Mouse (Mus musculus) bone marrow, adult 2 months (tissue): ENCODE results near the gene Hoxb3. TPM values are rescaled to one million over a fixed set of nuclear protein-coding genes. Genes with fewer than 3 reads are reported as not detected.

Experiments
- H3K27ac ChIP-seq: fragments of 200-500 bp; 2 replicates; pipeline ENCODE4 v1.5.1; 2012; ENCODE audit warnings: low read depth, mild to moderate bottlenecking, control low read depth, inconsistent platforms, low read length; ENCODE audit not compliant: control insufficient read depth, poor library complexity, insufficient read depth
- H3K4me1 ChIP-seq: fragments of 200-500 bp; 2 replicates; pipeline ENCODE4 v1.6.1; 2011; ENCODE audit warnings: low read length; ENCODE audit not compliant: control insufficient read depth, insufficient read depth
- H3K4me3 ChIP-seq: fragments of 200-500 bp; replicated peaks from 2 replicates; pipeline ENCODE3; 2011; ENCODE audit warnings: mild to moderate bottlenecking, low read depth, low read length, control low read depth; ENCODE audit not compliant: control insufficient read depth
- CTCF ChIP-seq: fragments of 200-500 bp; IDR thresholded peaks from 2 replicates; pipeline ENCODE4 v1.5.1; 2011; ENCODE audit warnings: low read length, control low read depth; ENCODE audit not compliant: control insufficient read depth, insufficient read depth
- POLR2A ChIP-seq: fragments of 200-500 bp; IDR thresholded peaks from 2 replicates; pipeline ENCODE4 v1.6.1; 2011; ENCODE audit warnings: low read depth, mild to moderate bottlenecking, control low read depth, low read length, borderline replicate concordance; ENCODE audit not compliant: control insufficient read depth
- WGBS: fragments of 180-500 bp; shearing (Covaris S2); methylation state at CpG from one replicate; pipeline ENCODE4 v1.1.7; 2018; 5-methylcytosine and 5-hydroxymethylcytosine counted together
- polyA plus RNA-seq: library from polyadenylated mRNA; stranded (reverse); fragments of >200 nt; gene quantifications from 2 replicates; pipeline ENCODE4 v1.2.4, GENCODE M21; 2011; ENCODE audit warnings: low replicate concordance; ENCODE audit not compliant: missing spikeins, insufficient read depth, insufficient read length

Hoxb3 gene
- 1.0 TPM in 2 replicates for polyA plus RNA-seq

GRCm38 (mm10) chr11:96323154-96323553, at the start of gene Hoxb3:
Gene Hoxb3, plus strand, starts transcription at chr11:96323326.
- H3K27ac ChIP-seq = no peak within 1 kb of the TSS
- H3K4me3 ChIP-seq = no peak within 1 kb of the TSS
- WGBS = 88% methylated on average over 10 of the region's 10 CpGs
- H3K4me1 ChIP-seq = no peaks in the 10 kb centered on the region
- TF ChIP-seq CTCF (no peak), POLR2A (no peak)

GRCm38 (mm10) chr11:96274428-96274827, 48.7 kb upstream of the Hoxb3 start:
- Histone ChIP-seq H3K4me1 (no peaks in the 10 kb centered on the region), H3K27ac (no peak overlapping the region), H3K4me3 (no peak overlapping the region)
- 65% methylated on average over 10 of the region's 10 CpGs for WGBS
- TF ChIP-seq CTCF (no peak), POLR2A (no peak)

GRCm38 (mm10) chr11:96275896-96276295, 47.2 kb upstream of the Hoxb3 start:
- Histone ChIP-seq H3K27ac (no peak overlapping the region), H3K4me3 (no peak overlapping the region), H3K4me1 (no peaks in the 10 kb centered on the region)
- WGBS = 33% methylated on average over 4 of the region's 4 CpGs
- TF ChIP-seq POLR2A (no peak), CTCF (no peak)

GRCm38 (mm10) chr11:96277151-96278044, 45.7 kb upstream of the Hoxb3 start:
- TF ChIP-seq CTCF (no peak), POLR2A (no peak)
- H3K4me3 ChIP-seq = no peak overlapping the region
- no peaks in the 10 kb centered on the region for H3K4me1 ChIP-seq
- 5% methylated on average over 35 of the region's 35 CpGs for WGBS
- H3K27ac ChIP-seq = no peak overlapping the region

- 12% methylated on average over 14 of the region's 14 CpGs for WGBS
- H3K4me1 ChIP-seq = no peaks in the 10 kb centered on the region
Measured at GRCm38 (mm10) chr11:96278324-96278723, 44.8 kb upstream of the Hoxb3 start.

GRCm38 (mm10) chr11:96278773-96279172, 44.4 kb upstream of the Hoxb3 start:
- Histone ChIP-seq H3K4me3 (no peak overlapping the region), H3K4me1 (no peaks in the 10 kb centered on the region), H3K27ac (no peak overlapping the region)
- peak; percentile 67 for TF ChIP-seq CTCF
- TF ChIP-seq POLR2A = no peak
- under 1% methylated on average over 9 of the region's 9 CpGs for WGBS

More at GRCm38 (mm10) chr11:96278324-96278723, 44.8 kb upstream of the Hoxb3 start:
- Histone ChIP-seq H3K27ac (no peak overlapping the region), H3K4me3 (no peak overlapping the region)
- TF ChIP-seq CTCF (no peak), POLR2A (no peak)

- no peak for TF ChIP-seq POLR2A
- no peak for TF ChIP-seq CTCF
- WGBS = 14% methylated on average over 31 of the region's 31 CpGs
- Histone ChIP-seq H3K4me1 (no peaks in the 10 kb centered on the region), H3K27ac (no peak overlapping the region), H3K4me3 (no peak overlapping the region)
Measured at GRCm38 (mm10) chr11:96279421-96280233, 43.5 kb upstream of the Hoxb3 start.

GRCm38 (mm10) chr11:96280399-96281378, 42.4 kb upstream of the Hoxb3 start:
- H3K27ac ChIP-seq = no peak overlapping the region
- no peak for TF ChIP-seq POLR2A
- no peak for TF ChIP-seq CTCF
- no peak overlapping the region for H3K4me3 ChIP-seq
- no peaks in the 10 kb centered on the region for H3K4me1 ChIP-seq
- 39% methylated on average over 8 of the region's 8 CpGs for WGBS
